Mouse (Mus musculus) large intestine, adult 2 months (tissue): ENCODE data around the gene Nr1d1. TPM values are rescaled to one million over a fixed set of nuclear protein-coding genes. Genes with fewer than 3 reads are reported as not detected.
A peak's percentile ranks its signal among the peaks of the same experiment; 100 is the strongest.

ENCODE experiments used
- DNase-seq: peaks from one replicate; pipeline ENCODE4 v3.0.0-alpha.2; 2012; ENCODE audit warnings: low read depth, low spot score
- WGBS: fragments of 180-500 bp; shearing (Covaris S2); methylation state at CpG from one replicate; pipeline ENCODE4 v1.1.7; 2018; 5-methylcytosine and 5-hydroxymethylcytosine counted together
- polyA plus RNA-seq: library from polyadenylated mRNA; depleted of rRNA; stranded (reverse); fragments of >200 nt; gene quantifications from 2 replicates; pipeline ENCODE4 v1.2.3, GENCODE M21; 2012

Gene Nr1d1
- polyA plus RNA-seq, 1 experiment: 32.0 TPM

DNA sequence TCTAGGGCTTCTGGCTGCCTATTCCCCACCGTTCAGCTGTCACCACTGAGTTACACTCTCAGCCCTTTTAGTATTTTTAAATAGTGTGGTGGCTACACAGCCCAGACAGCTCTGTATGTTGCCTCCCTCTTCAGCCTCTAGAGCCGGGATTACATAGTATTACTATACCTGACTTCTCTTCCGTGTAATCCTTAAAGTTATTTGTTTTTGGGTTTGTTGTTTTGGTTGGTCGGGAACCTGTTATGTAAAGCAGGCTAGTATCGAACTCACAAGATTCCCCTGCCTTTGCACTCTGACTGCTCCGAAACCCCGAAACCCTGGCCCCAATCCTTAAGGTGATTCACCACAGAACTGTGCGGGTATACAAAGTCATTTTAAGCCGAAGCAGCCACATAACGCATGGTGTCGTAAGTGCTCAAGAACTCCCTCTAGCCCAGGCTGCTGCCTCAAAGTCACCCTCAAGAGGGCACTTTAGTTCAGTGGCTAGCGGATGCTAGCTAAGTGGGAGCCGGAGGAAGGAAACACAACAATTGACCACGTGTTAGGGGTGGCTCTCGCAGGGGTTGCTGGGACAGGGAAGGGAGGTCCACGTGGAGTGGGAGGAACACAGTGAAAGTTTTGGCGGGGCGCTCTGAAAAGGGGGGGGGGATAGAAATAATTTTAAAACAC is 13.6 kb upstream of the Nr1d1 start:
- peak; percentile 90 for DNase-seq
- WGBS: 3% methylated on average over 18 of the region's 18 CpGs

DNA sequence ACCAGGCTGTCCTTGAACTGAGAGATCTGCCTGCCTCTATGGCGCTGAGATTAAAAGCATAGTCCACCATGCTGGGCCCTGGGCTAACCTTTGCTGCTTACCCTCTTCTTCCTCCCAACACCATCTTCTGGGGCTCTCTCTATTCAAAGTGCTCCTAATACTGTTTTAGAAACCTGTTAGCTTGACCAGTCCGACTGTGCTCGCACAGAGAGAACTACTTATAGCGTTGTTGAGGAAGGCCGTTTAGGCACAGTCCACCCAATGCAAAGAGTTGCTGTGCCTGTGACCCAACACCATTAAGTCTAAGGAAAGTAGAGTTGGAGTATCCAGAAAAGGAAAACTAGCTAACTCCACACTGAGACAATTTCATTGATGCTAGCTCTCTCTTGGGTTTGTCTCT is 13.0 kb upstream of the Nr1d1 start:
- no peak for DNase-seq
- WGBS: 85% methylated on average over 5 of the region's 5 CpGs

DNA sequence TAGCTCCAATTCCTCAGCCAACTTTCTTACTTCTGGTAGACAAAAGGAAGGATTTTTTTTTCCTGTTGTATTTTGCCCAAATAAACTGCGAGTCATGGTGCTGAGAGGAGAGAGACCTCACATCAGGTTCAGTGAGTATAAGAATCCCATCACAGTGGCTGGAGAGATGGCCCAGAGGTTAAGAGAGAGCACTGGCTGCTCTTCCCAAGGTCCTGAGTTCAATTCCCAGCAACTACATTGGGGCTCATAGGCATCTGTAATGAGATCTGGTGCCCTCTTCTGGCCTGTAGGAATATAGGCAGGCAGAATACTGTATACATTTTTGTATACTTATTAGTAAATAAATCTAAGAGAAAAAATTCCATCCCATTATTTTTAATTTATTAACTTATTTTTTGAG is 12.6 kb upstream of the Nr1d1 start:
- WGBS: 81% methylated on average over 1 of the region's 1 CpGs
- DNase-seq: no peak

DNA sequence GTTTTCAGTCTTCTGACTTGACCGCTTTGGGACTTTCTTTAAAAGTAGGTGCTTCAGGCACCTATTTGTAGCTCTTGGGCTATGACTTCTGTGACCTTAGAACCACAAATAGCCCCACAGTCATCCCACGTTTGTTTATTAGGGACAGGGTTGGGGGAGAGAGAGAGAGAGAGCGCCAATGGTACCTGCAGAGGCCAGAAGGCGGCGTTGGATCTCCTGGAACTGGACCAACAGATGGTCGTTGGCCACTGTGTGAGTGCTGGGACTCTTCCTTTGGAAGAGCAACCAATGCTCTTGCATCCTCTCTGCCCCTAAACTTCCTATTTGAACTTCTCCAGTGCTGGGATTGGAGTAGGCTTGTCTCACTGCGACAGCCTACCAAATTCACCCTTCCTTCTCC is 12.1 kb upstream of the Nr1d1 start:
- 21% methylated on average over 7 of the region's 7 CpGs for WGBS

DNA sequence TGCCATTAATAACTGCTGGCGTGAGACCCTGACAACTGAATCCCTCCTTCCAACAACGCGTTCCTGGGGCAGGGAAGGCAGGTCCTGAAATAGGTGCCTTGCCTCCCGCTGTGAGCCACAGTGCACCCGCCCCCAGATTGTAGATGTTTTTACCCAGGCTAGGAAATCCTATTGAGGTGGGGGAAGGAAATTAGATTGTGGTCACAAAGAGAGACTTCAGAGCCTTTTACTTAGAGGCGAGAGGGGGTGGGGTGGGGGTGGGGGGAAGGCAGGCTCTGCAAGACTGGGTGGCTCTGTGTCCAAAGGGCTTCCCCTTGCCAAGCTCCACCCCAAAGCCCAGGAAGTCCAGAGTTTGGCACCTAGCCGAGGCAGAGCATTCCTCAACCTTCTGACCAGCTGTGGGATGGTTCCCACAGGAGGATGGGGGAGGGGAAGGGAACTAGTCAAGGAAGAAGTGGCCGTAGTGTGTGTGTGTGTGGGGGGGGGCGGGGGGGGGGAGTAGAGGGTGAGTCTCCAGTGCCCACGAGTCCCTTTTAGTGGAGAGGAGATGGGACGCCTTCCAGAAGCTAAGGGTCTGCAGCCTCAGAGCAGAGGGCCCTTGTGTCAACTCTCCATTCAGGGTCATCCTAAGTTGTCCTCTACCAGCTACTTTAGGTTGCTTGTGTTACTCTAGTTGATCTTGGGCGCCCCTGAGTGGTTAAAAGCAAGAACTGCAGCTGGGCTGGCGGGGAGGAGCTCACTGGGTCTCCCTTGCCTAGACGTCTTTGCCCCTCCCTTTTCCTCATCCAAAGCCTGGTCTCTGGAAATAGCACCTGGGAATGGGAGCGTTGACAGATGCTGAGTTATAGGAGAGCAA is 11.5 kb upstream of the Nr1d1 start:
- DNase-seq: peak; percentile 96
- WGBS: under 1% methylated on average over 15 of the region's 15 CpGs

More for the DNA sequence above, 12.1 kb upstream of the Nr1d1 start:
- no peak for DNase-seq

DNA sequence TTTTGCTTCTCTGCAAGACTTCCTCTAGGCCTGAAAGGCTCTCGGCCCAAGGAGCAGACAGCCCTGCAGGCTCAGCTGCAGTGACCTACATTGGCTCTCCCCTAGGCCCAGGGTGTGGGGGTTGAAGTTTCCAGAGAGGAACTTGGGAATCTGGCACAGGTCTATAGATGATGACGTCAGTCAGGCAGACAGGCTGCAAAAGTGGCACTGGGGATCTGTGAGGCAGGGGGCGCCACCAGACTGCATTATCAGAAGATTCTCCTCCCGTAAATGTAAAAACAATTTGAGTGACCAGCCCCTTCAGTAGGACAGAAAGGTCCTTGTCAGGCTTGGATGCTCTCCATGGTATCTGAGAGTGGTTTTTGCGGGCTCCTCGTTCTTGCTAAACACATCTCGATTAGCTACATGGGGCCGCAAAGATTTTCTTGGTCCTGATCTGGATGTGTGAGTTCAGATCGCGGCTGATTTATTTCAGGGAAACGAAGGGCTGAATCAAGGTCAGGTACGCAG is 10.7 kb upstream of the Nr1d1 start:
- no peak for DNase-seq
- 4% methylated on average over 12 of the region's 12 CpGs for WGBS

DNA sequence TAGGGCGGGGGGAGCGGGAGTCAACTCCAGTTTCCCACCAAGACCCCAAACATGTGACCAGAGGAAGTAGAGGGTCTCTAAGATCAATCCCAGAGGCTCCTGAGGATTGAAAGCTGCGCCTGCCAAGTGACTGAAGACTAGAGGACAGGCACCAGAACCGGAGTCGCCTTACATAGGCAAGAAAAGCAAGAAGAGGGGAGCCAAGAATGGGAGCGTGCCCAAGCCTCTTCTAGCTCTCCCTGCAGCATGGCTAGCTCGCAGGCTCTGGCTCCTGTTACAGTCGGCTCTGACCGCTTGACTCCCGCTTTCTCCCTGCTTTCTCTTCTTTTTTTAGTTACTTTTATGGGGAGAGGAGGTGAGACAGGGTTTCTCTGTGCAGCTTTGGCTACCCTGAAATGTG is 10.1 kb upstream of the Nr1d1 start:
- DNase-seq: no peak
- 62% methylated on average over 10 of the region's 10 CpGs for WGBS

DNA sequence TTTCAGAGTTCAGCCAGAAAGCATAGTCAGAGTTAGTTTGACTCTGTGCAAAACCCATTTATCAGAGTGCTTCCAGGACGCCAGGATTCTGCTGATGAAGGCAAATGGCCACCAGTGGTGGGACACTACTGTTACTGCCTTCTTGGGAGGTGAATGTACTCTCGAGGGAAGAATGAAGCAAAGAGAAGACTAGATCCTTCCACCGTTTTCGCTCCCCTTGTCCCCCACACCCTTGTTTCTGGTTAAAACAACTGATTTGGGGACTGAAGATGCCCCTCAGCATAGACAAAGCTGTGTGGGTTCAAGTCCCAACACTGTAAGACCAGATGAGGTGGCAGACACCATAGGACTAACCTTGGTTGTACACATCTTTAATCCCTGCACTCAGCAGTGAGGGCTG is 9.0 kb upstream of the Nr1d1 start:
- WGBS: 66% methylated on average over 4 of the region's 4 CpGs
- DNase-seq: no peak

DNA sequence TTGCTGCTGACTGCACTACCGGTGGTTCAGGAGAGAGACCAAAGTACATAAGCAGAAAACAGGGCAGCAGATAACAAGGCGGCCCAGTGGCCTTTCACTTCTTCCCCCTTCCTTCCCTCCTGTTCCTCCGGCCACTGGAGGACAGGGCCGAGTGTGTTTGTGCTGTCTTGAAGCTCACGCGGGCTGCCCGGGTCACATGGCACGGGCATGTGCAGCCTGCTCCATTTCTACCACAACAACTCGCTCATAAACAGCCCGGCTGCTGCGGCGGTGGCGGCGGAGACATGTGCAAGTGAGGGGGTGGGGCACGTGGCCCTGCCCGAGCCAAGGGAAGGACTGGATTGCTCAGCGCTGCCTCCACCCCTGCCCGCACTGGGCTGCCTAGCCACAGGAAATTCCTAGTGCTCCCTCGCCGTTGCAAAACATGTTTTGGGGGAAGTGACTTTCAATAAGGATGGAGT is 8.1 kb upstream of the Nr1d1 start:
- DNase-seq: no peak
- under 1% methylated on average over 20 of the region's 20 CpGs for WGBS

DNA sequence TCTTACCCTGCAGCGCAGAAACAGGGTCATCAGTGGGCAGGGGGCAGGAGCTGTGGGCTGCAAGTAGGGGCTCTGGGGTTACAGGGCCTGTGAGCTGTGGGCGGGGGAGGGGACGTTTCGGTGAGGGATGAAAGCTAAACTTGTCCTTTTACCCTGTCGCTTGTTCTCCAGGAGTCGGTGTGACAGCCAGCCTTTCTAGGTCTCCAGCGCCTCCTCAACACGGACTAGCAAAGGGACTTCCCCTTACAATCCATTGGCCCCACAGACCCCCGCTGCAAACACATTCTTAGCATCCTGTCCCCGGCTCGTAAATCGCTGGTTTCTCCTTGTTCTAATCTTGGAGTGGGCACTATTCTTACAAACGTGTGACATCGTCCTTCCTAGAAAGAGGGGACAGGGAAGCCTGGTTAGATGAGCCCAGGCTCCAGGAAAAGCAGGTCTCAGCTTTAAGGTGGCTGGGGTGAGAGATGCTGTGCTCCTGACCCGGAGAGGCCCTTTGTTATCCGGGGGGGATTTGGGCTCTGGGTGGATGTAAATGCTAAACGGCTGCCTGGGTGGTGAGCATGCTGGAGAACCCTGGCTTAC is 7.6 kb upstream of the Nr1d1 start:
- 13% methylated on average over 17 of the region's 17 CpGs for WGBS

DNA sequence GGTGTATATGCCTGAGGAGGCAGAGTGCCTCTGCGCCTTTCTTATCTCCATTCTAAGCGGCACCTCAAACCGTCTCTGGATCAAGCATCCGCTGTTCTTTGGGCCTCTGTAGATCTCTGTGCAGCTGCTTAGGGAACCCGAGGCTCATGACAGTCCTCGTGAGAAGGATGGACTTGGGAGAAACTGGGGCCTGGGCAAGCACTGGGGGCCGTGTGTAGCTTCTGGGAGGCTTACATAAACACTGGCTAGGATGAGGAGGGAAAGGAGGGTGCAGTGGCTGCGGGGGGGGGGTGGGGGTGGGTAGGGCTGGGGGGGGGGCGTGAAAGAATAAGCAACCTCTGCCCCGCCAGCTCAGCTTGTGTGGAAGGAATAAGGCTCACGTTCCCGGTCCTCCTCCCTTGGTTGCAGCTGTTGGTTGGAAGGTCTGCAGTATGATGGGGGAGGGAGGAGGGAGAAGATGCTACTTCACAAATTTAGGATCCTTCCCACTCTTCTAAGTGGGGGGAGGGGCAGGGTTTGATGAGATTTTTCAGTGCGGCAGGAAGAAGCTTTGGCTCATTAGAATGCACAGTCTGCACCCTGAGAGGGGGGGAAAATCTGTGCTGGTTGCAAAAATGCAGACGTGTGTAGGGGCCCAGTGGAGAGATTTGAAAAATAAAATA is 6.8 kb upstream of the Nr1d1 start:
- WGBS: 50% methylated on average over 14 of the region's 14 CpGs
- no peak for DNase-seq

More for the DNA sequence above, 7.6 kb upstream of the Nr1d1 start:
- no peak for DNase-seq

DNA sequence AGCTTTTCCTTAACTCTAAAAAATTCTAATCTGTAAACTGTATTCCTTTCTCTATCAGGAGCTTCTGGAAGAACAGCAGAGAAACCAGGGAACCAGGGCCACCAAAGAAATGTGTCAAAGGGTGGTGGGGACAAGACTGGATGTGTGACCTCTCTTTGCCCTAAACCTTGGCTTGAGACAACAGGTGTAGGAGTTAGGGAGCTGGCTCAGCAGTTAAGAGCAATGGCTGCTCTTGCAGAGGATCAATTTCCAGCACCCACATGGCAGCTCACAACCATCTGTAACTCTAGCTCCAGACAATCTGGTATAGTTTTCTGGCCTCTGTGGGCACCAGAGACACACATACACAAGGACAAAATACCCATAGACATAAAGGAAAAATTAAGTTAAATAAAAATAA is 2.8 kb upstream of the Nr1d1 start:
- no peak for DNase-seq

DNA sequence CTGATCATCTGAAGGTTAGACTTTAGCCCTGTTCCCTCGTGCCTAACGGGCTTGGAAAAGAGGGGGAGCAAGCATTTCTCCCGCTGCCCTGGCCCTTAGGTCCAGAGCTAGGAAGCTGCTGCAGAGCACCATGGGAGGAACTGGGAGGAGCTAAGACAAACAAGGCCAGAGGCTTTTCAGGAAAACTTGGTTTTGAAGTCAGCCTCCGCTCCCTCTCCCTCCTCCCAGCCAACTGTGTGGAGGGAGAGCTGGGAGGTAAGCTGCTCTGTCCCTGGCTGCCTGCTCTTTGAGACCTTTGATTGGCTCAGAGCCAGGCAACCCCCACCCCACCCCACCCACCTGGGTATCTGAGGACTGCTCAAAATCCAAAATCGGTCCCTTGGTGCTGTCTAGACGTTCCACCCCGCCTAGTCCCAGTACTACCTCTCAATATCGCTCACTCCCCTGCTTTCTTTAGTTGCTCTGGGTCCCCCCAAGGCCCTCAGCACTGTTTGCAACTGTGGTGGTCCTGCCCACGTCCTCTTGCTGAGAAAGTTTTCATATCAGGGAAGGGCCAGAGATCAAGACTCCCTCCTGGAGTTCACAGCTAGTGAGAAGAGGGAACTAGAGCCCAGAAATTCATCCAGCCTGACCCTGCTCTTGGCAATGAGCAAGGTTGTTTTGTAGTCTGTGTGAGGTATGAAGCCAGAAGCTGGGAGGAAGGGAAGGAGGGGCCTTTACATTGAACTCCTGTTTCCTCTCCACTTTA is 1.9 kb upstream of the Nr1d1 start:
- DNase-seq: no peak
- 8% methylated on average over 9 of the region's 9 CpGs for WGBS

DNA sequence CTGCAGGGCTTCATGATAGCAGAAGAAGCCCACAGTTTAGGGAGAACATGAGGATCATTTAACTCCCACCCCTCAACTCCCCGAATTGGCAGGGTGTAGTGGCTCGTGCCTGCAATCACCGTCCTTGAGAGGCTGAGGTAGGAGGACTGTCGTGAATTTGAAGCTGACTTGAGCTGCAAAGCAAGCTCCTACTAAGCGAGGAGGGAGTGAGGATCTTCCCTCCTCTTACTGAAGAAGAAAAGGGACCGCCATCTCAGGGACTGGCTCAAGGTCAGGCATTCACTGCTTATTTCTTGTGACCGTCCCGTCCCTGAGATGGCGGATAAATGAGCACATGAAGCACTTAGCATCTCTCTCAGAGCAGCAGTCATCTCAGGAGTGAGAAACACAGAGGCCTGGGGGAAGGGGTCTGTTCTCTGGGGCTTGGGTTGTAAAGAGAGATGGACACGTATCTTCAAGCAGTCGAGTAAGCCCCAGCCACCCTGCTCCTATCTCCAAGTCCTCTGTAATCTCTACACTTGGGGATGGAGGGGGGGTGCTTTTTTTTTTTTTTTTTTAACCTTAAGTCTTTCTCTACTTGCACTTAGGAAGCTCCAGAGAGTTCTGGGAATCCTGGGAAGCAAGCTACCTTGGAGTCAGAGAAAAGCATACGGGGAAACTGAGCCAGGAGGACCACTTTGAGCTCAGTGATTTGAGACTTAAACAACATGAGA is 1.1 kb upstream of the Nr1d1 start:
- WGBS: 29% methylated on average over 12 of the region's 12 CpGs
- DNase-seq: no peak

DNA sequence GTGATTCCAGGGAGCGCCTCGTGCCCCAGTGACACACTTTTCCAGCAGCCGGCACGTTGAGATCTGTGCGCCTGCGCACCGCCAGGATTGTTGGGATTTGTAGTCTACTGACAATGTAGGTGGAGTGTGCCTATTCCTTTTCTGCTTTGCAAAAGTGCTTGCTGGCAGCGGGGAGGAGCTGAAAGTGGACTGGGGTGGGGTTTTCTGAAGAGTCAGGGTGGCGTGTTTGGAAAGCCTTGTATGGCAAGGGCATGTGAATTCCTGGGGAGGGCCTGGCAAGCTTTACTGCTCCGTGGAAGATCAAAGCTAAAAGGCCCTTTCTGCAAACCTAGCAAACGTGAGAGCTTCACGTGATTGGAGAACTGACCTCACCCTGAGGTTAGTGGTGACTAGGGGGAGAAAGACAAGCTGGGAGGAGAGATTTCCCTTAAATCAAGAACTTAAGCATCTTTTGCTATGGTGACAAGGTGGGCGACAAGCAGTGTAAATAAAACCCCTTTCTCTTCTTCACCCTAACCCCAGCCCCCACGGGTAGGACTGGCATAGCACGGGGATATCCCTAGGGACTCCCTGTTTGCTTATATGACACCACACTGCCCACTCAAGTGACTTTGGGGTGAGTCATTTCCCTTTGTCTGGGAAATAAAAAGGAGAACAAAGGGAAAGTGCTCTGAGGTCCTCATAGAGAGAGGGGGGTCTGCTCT is 367 bp upstream of the Nr1d1 start:
- under 1% methylated on average over 15 of the region's 15 CpGs for WGBS
- no peak for DNase-seq

DNA sequence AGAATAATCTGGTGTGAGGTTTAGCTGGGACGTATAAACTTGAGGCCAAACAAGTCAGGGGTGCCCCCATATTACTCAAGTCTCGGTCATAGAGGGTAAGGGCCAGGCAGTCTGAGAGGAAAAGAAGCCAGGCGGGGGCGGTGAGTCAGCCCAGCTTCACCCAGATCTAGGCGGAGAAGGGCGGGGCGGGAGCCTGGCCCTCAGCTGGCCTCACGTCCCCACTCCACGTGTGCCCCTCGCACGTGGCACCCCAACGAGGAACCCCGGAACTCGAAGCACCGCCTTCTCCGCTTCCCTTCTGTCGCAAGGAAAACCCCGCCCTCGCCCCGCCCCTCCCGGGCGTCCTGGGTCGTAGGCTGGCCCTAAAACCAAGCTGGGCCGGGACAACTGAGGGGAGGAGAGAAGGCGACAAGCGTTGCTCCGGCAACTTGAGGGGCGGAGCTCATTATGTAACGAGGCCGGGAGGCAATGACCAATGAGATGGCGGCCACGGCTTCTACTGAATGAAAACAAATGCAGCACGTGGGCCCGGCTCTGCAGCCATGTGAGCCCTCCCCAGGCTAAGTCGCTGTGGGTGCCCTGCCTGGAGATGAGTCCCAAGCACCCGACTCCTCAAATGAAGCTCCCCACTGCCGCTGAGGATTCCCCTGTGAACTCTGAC is 1.4 kb downstream of the Nr1d1 start:
- WGBS: 0% methylated on average over 37 of the region's 37 CpGs
- DNase-seq: peak; percentile 100

DNA sequence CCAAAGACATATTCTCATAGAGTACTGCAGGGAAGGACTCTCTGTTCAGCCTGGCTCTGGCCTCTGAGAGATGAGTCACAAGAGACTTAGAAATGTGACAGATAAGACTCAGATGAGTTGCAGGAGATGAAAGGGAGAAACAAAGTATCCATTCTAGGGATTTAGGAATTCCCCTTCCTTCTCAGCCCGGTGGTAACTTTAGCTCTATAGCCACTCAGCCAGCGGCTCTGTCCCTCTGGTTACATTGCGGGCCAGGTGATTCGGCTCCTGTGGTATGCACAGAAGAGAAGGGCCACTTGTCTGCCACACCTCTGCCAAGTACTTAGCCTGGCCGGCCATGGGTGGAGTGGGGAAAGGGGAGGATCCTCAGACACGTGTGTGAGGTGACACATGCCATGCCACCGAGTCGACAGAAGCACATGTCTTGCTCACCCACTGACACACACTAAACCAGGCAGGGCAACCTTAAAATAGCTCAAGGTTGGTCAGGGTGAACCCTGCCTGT is 2.4 kb downstream of the Nr1d1 start:
- no peak for DNase-seq
- WGBS: 6% methylated on average over 8 of the region's 8 CpGs
